Mouse (Mus musculus) heart, adult 18-20 months (tissue): ENCODE measurements at regions not wholly inside any gene's neighbourhood (a gene's known extent, or its start where the extent isn't known, plus 50 kb on each side); places are given as distances from the start of the nearest gene placed in this dataset.
A peak's percentile ranks its signal among the peaks of the same experiment; 100 is the strongest.
"Not testable (repeated sequence)": the region's sequence is repeated elsewhere in the genome, so short reads cannot be mapped to it uniquely, and the experiment has no call there.

Source experiments
- DNase-seq, 2 experiments: peaks; one replicate each; pipeline ENCODE4 v3.0.0; 2021 to 2022; ENCODE audit warnings: mixed read lengths in 1 of 2

DNA sequence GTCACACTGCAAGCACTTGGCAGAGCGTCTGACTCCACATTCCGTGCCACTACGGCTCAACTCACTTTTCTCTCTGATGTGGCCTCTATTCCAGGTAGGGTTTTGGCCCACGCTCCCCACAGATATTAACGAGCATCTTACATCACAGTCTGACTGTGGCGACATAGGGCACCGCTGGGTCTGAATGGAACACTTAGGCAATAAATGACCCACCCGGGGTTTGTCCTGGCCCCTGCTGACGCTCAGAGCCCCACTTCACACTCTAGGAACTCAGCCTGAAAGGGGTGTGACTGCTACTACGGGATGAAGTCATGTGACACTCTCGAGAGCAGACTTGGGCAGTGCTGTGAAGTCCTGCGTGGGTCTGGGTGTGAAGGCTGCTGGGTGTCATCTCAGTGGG, 475.9 kb downstream of the Zfp704 start:
- peak in 1 of 2 experiments; percentile 16 for DNase-seq

DNA sequence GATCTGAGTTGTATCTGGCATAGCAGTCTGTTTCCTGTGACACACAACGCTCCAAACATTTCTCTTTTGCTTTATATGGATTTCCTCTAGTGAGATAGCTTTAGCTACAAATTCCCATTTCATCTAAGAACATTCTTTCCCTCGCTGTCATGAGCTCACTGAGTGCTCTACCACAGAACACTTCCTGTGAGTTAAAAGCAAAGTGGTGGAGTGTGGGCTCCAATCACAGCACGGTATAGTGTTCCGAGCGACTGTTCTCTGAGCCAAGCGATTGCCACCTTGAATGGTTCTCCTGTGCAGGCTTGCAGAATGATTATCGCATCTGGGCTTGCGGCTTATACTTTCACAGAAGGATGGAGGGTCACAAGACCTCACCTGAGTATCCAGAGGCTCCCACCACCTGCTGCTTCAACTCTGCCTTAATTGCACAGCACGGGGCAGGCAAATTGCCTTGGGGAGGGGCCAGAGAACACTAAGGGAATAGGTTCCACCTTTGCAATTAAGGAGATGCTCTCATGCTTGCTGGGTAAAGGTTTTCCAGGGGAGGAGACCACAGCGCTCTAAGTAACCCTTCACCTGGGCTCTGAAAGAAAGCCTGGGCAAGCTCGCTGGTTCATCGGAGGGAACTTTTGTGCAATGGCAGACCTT, 477.7 kb downstream of the Zfp704 start:
- no peak for DNase-seq

DNA sequence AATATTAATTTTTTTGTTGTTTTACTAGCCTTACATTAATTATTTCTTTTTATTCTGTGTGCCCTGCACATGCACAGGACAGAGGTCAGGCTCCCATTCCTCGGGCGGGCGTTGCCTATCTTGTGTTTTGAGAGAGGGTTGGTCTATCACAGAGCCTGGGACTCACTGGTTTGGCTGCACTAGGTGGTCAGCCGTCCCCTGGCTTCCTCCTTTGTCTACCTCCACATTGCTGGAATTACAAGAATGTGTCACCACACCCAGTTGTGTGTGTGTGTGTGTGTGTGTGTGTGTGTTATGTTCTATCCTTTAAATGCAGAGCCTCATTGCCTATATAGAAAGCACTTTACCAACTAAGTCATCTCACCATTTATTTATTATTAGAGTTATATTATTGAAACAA, 478.5 kb downstream of the Zfp704 start:
- DNase-seq: no peak

DNA sequence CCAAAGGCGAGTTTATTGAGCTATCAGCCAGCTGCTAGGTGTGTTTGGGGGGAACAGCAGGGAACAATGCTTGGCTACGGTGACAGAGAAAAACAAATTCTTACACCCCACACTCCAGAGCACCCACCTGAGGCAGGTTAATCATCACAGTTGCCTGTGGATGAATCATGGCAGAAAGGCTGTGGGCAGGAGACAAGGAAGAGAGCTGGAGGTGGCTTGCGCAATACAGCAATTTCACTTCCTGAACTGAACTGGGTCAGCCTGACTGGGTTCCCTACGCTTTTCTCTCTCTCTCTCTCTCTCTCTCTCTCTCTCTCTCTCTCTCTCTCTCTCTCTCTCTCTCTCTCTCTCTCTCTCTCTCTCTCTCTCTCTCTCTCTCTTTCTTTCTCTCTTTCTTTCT, 481.5 kb downstream of the Zfp704 start:
- peak in 1 of 2 experiments; percentile 22 for DNase-seq

DNA sequence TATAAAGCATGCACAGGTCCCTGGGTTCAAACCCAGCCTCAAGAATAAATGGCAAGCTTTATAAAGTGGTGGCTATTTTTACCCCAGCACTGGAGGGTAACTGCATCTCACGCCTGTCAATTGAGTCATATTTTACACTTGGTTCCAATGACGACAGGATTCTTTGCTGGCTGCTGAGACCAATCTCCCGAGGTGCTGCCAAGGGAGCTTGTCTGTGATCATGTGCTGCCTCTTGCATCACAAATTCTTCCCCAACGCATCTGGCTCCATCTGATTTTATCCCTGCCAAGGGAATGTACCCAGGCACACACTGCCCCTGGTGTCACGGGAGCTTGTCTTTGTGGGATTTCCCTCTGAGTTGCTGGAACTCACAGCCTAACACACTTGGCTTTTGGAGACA, 486.8 kb downstream of the Zfp704 start:
- DNase-seq: peak; percentile 80 to 86

DNA sequence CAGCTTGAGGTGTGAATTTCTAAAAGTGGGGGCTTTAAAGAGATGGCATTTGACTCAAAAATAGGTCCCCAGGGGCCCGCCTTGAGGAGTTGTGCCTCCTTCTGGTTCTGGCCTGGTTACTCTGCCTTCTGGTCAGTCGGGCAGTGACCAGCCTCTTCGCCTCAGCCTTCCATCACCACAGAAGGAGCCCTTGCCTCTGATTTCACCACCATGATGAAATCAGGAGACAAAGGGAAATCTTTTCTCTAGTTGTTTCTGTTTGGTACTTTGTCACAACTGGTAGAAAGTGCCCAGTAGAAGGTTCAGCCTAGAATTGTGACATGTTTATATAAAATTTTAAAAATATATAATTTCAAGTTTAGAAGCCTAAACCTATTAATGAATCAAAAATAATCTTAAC, 492.0 kb downstream of the Zfp704 start:
- no peak for DNase-seq

DNA sequence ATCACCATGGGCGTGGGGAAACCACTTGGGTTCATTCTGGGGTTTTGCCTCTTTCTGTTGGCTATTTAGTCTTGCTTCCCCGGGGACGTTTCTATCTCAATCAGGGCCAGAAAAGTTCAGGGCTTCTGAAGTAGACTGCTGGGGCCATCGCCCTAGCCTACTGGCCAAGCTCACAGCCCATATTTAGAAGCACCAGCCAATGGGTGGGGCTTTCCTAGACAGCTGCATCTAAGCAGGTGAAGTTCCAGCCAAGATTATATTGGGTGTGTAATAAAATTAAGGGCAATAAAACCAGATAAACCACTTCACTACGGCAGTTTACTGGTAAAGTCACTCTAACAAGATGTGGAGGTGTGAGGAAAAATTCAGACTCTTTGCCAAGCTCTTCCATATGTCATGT, 496.5 kb downstream of the Zfp704 start:
- no peak for DNase-seq

DNA sequence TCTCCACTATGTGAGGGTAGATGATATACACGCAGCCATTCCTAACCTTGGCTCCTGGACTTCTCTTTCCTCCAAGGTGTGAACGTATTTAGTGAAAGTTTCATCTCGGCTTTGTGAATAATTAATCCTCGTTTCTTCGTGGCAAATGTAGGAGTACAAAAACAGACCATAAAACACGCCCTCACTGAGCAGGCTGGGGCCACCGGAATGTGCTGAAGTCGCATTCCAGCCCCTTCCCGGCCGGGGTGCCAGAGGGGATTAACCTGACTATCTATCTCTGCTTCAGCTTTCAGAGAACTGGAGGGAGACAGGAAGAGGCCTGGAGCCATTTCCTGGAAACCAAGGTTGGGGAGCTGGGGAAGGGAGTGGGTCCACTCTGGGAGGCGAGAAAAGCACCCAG, 499.1 kb downstream of the Zfp704 start:
- DNase-seq: no peak

DNA sequence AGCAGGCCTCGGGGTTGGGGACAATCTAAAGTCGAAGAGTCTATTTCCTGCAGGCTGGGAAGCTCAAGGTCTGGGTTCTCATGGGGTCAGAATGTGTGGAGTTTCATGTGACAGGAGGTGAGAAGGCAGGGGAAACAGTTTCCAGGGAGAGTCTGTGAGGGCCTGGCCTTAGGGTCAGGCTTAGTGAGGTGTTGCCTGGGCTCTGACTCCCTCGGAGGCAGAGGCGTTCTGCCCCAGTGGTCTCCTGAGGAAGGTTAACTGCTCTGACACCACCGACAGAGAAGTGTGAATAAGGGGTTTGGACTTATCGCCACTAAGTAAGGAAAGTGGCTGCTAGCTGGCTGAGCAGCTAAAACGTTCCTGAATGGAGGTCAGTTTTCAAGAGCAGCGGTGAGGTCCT, 499.9 kb downstream of the Zfp704 start:
- DNase-seq: no peak

DNA sequence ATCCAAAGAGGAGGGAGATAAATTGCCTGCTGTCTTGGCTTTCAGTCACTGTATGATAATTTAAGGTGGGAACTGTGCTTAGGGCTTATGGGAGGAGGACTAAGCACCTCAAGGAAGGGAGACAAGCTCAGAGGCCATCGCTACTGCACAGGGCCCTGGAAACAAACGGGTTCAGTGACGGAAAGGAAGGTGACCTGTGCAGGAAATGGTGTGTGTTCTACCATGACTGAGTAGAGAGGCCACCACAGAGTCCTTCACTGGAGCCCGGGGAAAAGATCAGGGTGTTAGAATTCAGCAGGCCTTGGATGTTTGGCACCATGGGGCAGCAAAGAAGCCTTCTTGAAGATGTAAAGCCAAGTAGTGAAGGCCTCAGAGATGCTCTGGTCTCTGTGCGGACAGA, 500.4 kb downstream of the Zfp704 start:
- DNase-seq: no peak

DNA sequence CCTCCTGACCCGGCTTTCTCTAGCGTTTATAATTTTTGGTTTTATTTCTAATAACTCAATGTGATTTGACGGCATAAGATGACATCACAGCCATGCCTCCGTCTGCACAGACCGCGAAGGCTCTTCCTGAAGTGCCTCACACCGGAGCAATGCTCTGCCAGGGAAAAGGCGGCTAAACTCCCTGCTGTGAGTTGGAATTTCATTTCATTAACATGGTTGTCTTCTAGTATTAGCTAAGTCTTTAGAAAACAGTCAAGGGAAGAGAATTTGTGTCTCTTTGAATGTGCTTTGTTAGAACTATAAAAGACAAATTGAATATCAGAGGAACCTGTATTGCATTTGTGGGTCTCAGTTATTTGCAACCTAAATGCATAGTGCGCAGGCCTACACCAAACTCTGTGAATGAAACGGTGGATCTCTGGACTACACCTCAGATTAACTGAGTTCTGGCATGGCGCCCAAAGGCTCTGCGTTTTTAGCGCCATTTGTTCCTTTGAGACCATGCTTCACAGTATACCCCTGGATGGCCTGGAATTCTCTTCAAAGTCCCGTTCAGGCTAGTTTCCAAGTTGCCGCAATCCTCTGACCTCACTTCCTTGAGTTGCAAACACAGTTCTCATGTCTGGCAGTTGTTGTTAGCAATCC, 502.0 kb downstream of the Zfp704 start:
- DNase-seq: no peak

DNA sequence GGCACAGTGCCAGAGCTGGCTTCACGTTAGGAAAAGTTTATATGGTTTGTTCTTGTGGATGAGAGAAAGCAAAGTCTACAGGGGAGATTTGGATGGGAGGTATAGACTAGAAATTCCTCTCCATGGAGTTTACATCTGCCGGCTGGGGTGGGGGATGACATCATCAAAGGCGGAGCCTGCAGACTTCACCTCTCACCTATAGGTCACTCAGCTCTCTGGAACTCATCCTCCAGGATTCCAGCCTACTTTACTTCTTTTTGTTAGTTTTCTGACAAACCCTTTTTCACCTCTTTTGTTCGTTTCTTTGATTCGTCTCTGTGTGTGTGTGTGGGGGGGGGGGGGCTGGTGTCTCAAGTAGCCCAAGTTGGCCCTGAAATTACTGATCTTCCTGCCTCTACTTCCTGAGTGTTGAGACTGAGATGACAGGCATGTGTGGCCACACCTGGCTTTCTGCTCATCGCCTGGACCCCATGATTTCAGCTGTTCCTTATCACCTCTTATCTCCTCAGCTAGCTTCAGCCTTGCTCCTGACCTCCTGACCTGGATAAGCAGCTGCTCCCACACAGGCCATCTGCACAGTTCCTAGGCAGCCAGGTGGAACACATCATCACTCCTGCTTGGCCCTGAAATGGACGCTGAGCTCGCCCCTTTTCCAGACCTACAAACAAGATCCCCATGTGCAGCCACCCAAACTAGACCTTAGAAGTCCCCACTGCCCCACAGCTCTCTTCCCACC, 504.5 kb downstream of the Zfp704 start:
- no peak for DNase-seq

DNA sequence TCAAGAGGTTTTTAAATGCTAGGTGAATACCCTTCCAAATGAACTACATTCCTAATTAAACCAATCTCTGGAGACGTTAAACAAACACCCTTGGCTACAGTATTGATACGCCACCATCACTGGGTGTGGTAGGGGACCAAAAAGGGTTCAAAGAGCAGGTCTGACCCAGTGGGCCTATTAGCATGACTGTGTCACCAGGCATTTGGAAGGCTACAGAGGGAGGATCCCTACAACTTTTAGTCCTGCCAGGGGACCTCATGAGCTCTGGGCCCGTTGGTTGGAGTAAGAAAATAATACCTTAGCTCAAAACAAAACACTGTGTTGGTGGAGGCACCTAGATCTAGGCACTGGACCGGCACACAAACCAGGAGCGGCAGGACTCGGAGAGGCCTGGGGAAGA, 506.4 kb downstream of the Zfp704 start:
- DNase-seq: no peak

DNA sequence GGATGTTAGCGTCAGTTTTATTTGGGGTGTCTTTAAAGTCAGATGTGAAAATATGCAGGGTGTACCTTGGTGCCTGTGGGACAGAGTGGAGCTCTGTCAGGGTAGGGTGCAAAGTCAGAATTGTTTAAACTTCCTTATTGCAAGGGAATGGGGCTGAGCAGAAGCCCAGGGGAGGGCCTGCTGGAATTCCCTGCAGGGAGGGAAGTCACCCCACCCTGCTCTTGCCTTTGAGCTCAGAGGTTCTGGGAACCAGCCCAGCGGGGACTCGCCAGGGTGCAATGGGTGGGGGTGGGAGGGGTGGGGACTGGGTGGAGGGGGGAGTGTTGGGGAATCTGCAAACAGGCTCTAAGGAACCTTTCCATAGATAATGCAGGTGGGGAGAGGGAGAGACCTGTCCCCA, 508.6 kb downstream of the Zfp704 start:
- no peak for DNase-seq

DNA sequence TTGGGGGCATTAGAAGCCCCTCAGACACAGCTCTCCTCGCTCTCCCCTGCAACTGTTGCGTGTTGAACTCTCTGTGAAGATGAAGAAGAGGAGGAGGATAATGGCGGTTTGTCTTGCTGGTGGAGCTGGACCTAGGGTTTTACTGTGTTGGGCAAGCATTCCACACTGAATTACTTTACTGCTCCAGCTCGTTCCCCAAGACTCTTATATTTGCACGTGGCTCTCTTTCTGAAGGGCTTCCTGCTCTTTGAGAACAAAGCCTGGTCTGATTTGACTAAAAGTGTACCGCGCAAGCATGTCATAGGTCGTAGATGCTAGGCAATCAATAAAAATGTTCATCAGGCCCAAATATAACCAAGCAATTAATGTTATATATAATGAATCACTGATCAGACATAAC, 509.1 kb downstream of the Zfp704 start:
- no peak for DNase-seq

DNA sequence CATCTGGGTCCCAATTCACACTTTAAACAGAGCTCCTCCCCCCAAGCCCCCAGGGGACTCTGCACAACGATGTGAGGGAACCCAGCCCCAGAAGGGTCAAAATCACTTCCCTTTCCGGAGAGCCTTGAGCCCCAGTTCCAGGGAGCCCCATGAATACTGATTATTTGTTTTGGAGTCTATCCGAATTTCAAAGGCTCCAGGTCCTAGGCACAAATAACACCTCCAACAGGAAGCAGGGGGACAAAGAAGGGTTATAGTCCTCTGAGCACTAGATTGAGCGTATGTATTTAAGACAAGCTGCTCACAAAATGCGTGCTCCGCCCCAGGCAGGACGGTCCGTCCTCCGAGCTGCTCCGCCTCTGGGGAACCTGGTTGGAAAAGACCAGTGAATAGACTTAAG, 511.4 kb downstream of the Zfp704 start:
- no peak for DNase-seq

DNA sequence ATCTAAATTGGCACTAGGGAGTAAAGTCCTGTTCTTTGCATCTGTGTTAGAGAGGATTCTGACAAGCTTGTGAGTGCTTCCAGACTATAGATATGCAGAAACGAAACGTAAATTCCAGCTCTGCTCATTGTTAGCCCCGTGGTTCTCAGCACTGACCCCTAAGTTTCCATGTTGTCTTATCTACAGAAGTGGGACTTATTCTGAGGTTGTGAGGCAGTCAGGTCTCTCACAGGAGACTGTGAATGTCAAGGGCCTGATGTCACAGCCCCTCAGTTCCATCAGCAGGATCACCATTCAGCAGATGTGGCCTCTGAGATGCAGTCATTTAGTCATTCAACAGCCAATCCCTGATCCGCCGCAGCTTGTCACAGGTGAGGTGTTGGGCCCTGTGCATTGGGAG, 525.8 kb downstream of the Zfp704 start:
- DNase-seq: no peak

DNA sequence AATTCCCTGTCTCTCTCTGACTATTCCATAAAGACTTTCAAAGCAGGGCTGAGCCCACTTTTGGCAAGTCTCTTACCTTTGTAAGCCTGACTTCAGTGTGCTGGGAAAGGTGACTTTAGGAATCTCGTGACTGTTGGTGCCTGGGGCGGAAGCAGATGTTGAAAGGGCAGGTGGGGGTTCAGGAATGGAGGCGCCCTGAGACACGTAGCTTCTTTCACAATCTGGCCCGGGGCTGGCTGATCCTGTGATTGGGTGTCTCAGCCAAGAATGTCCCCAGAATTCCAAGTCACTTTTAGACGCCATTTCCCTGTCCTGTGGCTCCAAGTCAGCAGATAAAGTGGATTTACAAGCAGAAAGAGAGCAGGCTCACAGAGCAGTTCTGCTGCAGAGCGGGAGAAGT, 527.8 kb downstream of the Zfp704 start:
- DNase-seq: no peak

DNA sequence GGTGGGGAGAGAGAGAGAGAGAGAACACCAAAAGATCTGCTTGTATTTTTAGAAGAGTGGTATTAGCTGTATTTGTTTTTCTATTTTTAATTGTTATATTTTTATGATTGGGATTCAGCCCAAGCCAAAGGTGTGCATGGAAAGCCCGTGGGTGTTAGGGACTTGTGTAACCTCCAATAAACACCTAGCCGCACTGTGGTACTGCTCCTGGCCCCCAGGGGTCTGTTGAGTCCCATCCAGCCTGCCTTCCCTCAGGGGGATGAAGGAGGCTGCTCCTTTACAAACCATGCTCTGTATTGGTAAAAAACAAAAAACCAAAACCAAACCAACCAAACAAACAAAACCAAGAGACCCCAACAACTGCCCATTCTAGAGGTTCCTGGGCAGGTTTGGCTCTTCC, 531.7 kb downstream of the Zfp704 start:
- DNase-seq: no peak

DNA sequence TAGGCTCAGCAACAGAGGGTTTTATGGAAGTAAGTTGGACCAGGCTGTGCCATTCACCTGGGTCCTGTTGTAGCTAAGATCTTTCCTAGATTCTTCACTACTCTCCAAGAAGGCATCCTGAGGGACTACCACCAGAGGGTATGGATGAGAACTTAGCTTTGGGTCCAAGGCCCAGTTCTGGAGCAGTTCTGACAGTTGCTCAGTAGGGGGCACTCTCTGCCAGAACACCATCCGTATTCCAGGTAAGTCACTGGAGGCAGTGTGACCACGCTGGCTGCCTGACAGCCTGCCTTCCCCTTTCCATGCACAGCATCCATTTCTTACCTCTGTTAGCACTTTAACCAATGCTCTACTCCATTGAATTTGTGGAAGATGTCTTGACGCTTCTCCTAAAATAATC, 533.2 kb downstream of the Zfp704 start:
- peak; percentile 52 to 76 for DNase-seq

DNA sequence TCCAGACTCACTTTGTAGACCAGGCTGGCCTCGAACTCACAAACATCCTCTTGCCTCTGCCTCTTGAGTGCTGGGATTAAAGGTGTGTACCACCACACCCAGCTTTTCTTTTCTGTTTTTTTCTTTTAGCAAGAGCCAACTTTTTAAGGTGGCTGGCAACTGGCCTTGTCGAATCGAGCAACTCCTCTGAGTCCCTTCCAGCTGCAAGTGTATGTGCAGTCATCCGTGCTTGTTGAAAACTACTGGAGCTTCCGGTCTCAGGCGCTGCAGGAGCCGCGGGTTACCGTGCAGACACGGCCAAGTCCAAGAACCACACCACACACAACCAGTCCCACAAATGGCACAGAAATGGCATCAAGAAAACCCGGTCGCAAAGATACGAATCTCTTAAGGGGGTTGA, 537.4 kb downstream of the Zfp704 start:
- DNase-seq: not testable (repeated sequence)

DNA sequence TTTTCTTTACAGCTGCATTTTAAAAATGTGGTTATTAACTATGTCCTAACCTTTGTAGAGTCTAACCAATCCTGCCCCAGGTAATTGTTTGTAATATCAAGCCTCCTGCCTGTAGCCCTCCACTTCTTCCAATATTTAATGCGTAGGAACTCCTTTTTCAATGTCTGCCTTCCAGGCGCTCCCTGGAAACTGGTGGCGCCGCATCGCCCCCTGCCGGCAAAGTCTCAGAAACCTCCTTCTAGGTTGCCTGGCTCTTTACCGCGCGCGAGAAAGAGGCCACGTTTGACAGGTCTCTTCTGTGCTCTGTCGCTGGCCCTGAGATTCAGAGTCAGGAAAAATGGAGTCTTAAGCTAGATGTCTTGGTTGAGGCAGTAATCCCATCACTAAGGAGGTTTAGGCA, 542.8 kb downstream of the Zfp704 start:
- DNase-seq: peak; percentile 61 to 92

DNA sequence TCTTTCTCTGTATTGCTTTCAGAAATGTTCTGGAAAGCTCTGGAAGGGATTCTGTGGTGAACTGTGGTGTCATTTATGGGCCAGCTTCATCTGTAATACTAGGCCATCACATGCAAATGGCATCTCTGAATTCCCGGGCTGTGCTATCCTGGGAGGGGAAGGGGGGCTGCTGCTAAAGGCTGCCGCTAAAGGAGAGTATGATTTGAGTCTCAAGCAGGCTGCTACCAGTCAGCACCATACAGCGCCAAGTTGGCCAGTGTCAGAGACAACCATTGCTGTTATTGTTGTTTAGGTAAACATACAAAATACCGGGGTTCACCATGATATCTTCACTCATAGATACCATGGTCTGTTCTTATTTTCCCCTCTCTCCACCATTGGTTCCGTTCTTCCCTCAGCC, 543.5 kb downstream of the Zfp704 start:
- DNase-seq: no peak

DNA sequence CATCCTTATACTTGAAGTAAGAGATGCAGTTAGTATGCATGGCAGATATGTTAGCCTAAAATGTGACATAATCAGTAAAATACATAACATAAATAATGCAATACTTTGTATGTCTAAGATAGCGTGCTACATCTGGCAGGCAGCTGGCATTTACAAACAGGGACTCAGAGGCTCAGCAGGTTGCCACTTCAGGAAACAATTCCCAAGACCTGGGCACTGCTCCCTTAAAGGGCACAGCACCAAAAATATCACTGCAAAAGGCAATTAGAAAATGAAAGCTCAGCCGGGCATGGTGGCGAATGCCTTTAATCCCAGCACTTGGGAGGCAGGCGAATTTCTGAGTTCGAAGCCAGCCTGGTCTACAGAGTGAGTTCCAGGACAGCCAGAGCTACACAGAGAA, 544.0 kb downstream of the Zfp704 start:
- peak; percentile 17 to 26 for DNase-seq
